Mouse (Mus musculus) small intestine, adult 2 months (tissue): ENCODE measurements around the gene H2-Ab1. TPM values are rescaled to one million over a fixed set of nuclear protein-coding genes. Genes with fewer than 3 reads are reported as not detected.

Experiments
- H3K27ac ChIP-seq: fragments of 200-500 bp; 2 replicates; pipeline ENCODE4 v1.5.1; 2012; ENCODE audit warnings: low read depth, low read length, control low read depth, inconsistent platforms; ENCODE audit not compliant: insufficient read depth
- H3K27me3 ChIP-seq: fragments of 200-500 bp; 2 replicates; pipeline ENCODE4 v1.6.1; 2012; ENCODE audit warnings: mild to moderate bottlenecking, moderate library complexity, low read length, inconsistent platforms; ENCODE audit not compliant: control insufficient read depth, insufficient read depth
- H3K36me3 ChIP-seq: fragments of 200-500 bp; 2 replicates; pipeline ENCODE4 v1.6.1; 2012; ENCODE audit warnings: mild to moderate bottlenecking, low read length, control low read depth, inconsistent platforms; ENCODE audit not compliant: control insufficient read depth, insufficient read depth
- H3K4me1 ChIP-seq: fragments of 200-500 bp; 2 replicates; pipeline ENCODE4 v1.6.1; 2012; ENCODE audit warnings: low read length, inconsistent platforms, mixed read lengths; ENCODE audit not compliant: control insufficient read depth, insufficient read depth, insufficient read length
- H3K4me3 ChIP-seq: fragments of 200-500 bp; 2 replicates; pipeline ENCODE4 v1.5.1; 2012; ENCODE audit warnings: low read depth, mild to moderate bottlenecking, control low read depth, inconsistent platforms, low read length, moderate library complexity
- CTCF ChIP-seq: fragments of 200-500 bp; IDR thresholded peaks from 2 replicates; pipeline ENCODE4 v1.5.1; 2012; ENCODE audit warnings: low read depth, mild to moderate bottlenecking, control low read depth, inconsistent platforms, low read length, moderate library complexity, mixed read lengths; ENCODE audit not compliant: insufficient replicate concordance, insufficient read length; ENCODE audit errors: extremely low read depth
- POLR2A ChIP-seq: fragments of 200-500 bp; IDR thresholded peaks from 2 replicates; pipeline ENCODE4 v1.6.1; 2012; ENCODE audit warnings: low read depth, mild to moderate bottlenecking, control low read depth, inconsistent platforms, low read length, moderate library complexity
- WGBS: fragments of 180-500 bp; shearing (Covaris S2); methylation state at CpG from one replicate; pipeline ENCODE4 v1.1.7; 2018; 5-methylcytosine and 5-hydroxymethylcytosine counted together
- polyA plus RNA-seq: library from polyadenylated mRNA; depleted of rRNA; stranded (reverse); fragments of >200 nt; gene quantifications from 2 replicates; pipeline ENCODE4 v1.2.3, GENCODE M21; 2012; rRNA removed

The H2-Ab1 gene
- polyA plus RNA-seq, result 860 and 5,426 TPM in 2 replicates

DNA sequence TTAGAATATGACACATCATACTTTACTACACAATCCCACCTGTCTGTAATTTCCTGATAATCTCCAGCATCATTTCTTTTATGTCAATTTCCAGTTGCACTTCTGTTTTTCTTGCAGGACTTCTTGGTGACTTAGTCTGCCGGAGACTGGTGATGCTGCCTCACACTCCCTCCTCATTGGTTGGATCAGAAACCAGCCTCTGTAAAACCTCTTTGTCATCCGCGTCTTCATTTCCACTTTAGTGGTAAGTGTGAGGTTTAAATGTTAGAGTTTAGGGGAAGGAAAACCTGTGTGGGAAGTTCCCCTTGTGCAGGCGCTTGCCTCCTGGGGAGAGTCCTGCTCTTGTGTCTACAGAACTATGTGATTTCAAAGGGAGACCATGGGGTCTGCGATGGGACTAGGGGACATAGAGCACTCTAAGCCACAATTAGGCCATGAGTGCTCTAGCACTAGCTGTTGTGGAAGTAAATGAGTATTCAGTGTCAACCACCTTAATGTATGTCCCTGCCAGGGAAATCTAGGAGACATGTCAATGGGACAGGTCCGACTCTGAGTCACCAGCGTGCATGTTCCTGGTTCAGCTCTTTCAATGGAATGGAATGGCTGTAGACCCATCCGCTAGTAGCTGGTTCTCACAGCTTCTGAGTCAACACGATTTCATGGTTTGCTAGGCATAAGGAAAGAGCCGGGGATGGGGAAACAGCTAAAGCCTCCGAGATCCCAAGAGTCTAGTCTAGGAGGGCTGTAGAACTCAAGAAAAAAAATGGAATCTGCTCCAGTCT, at the start of gene H2-Ab1:
Gene H2-Ab1 (plus strand): TSS at position 96 of the 782 bp plus-strand sequence.
- no peak for TF ChIP-seq CTCF
- TF ChIP-seq POLR2A, result peak; percentile 29; the same call in 1 of the 2 replicates
- Histone ChIP-seq H3K27me3 (no peaks in the 10 kb centered on the region), H3K36me3 (no peaks in the 10 kb centered on the region), H3K4me1 (peaks cover 10% of the 10 kb centered on the region; the same call in 1 of the 2 replicates), H3K27ac (peak within 1 kb of the TSS; percentile 53), H3K4me3 (peak within 1 kb of the TSS; percentile 28; the same call in 1 of the 2 replicates)
- 62% methylated on average over 11 of the region's 11 CpGs for WGBS

GRCm38 (mm10) chr17:34207866-34208265, 49.6 kb upstream of the H2-Ab1 start:
- no peak overlapping the region for H3K27ac ChIP-seq
- H3K4me3 ChIP-seq, result no peak overlapping the region
- H3K4me1 ChIP-seq, result peaks cover 14% of the 10 kb centered on the region
- TF ChIP-seq CTCF, result no peak
- no peak for TF ChIP-seq POLR2A
- peaks cover 23% of the 10 kb centered on the region for H3K36me3 ChIP-seq
- 95% methylated on average over 9 of the region's 9 CpGs for WGBS
- H3K27me3 ChIP-seq, result no peaks in the 10 kb centered on the region

GRCm38 (mm10) chr17:34208421-34208820, 49.1 kb upstream of the H2-Ab1 start:
- H3K36me3 ChIP-seq, result peaks cover 27% of the 10 kb centered on the region
- H3K27ac ChIP-seq, result no peak overlapping the region
- H3K4me3 ChIP-seq, result no peak overlapping the region
- peaks cover 14% of the 10 kb centered on the region for H3K4me1 ChIP-seq
- 47% methylated on average over 10 of the region's 10 CpGs for WGBS
- H3K27me3 ChIP-seq, result no peaks in the 10 kb centered on the region
- no peak for TF ChIP-seq POLR2A
- no peak for TF ChIP-seq CTCF

DNA sequence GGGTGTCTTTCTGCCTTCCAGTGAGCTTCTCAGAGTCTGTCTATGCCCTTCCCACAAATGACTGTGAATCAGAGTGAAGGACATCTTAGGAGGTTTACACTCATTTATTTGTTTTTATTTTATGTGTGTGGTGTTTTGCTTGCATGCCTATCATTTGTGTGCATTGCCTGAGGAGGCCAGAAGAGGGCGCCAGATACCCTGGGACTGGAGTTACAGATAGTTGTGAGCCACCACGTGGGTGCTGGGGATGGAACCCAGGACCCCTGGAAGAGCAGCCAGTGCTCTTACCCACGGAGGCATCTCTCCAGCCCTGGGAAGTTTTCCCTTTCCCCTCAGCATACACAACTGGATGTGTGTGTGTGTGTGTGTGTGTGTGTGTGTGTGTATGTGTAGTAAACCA, 47.8 kb upstream of the H2-Ab1 start:
- TF ChIP-seq POLR2A (no peak), CTCF (peak; percentile 38; the same call in 1 of the 2 replicates)
- H3K27me3 ChIP-seq, result no peaks in the 10 kb centered on the region
- H3K4me3 ChIP-seq, result no peak overlapping the region
- H3K36me3 ChIP-seq, result peaks cover 39% of the 10 kb centered on the region
- 54% methylated on average over 3 of the region's 3 CpGs for WGBS
- peaks cover 11% of the 10 kb centered on the region; the same call in 1 of the 2 replicates for H3K4me1 ChIP-seq
- H3K27ac ChIP-seq, result no peak overlapping the region

DNA sequence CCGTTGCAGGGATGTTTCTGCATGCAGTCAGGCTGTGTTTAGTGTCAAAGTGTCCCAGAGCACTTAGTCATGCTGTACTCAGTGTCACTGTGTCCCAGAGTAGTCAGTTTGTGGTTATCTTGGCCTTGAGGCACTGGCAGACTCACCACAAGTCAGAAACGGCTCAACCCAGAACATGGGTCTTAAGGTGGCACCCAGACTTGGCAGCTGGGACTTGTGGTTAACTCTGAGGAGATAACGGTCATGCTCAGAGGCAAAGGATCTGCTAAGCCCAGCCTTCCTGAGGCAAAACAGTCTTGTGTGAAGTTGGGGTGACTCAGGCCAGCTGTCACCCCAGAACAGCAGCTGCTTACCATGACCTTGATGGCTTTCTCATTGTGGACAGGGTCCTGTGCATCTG, 46.9 kb upstream of the H2-Ab1 start:
- Histone ChIP-seq H3K4me3 (no peak overlapping the region), H3K36me3 (peaks cover 46% of the 10 kb centered on the region), H3K27me3 (no peaks in the 10 kb centered on the region), H3K4me1 (peaks cover 7% of the 10 kb centered on the region; the same call in 1 of the 2 replicates), H3K27ac (no peak overlapping the region)
- no peak for TF ChIP-seq CTCF
- TF ChIP-seq POLR2A, result no peak
- 49% methylated on average over 3 of the region's 3 CpGs for WGBS

DNA sequence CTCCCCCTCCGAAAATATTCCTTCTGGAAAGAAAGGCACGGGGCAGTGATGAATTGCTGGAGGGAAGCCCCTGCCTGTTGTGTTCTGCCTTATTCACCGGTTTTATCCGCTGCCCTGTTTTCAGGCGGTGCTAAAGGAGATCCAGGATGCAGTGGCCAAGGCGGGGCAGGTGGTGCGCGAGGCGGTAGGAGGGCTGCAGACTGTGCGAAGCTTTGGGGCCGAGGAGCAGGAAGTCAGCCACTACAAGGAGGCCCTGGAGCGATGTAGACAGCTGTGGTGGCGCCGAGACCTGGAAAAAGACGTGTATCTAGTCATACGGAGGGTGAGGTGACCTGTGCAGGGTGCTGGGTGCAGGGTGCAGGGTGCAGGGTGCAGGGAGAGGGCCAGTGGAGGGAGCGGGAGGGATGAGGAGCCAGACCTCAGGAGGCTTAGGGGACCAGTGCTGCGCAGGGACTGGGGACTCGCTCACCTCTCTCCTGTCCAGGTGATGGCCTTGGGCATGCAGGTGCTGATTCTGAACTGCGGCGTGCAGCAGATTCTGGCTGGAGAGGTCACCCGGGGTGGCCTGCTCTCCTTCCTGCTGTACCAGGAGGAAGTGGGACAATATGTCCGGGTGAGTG, 45.6 kb upstream of the H2-Ab1 start:
- no peak overlapping the region for H3K27ac ChIP-seq
- no peaks in the 10 kb centered on the region for H3K27me3 ChIP-seq
- peaks cover 54% of the 10 kb centered on the region for H3K36me3 ChIP-seq
- WGBS, result 54% methylated on average over 23 of the region's 23 CpGs
- peaks cover 4% of the 10 kb centered on the region; the same call in 1 of the 2 replicates for H3K4me1 ChIP-seq
- no peak overlapping the region for H3K4me3 ChIP-seq
- TF ChIP-seq CTCF (no peak), POLR2A (no peak)

- no peak for TF ChIP-seq POLR2A
- TF ChIP-seq CTCF, result no peak
- Histone ChIP-seq H3K4me1 (peaks cover 4% of the 10 kb centered on the region; the same call in 1 of the 2 replicates), H3K36me3 (peaks cover 53% of the 10 kb centered on the region), H3K4me3 (no peak overlapping the region), H3K27me3 (no peaks in the 10 kb centered on the region), H3K27ac (no peak overlapping the region)
- 71% methylated on average over 21 of the region's 21 CpGs for WGBS
Observed at GRCm38 (mm10) chr17:34213936-34214335, 43.6 kb upstream of the H2-Ab1 start.
